Mouse (Mus musculus) heart, postnatal 10 days (tissue): ENCODE results near the gene Pgpep1. TPM values are rescaled to one million over a fixed set of nuclear protein-coding genes. Genes with fewer than 3 reads are reported as not detected.

Experiments
- DNase-seq, 2 experiments: peaks; one replicate each; pipeline ENCODE4 v3.0.0; 2021
- intact Hi-C: fragments of 180-260 bp; cut with DNase I; formaldehyde crosslinking; loops from one replicate; pipeline ENCODE4 v1.15.1; 2025
- total RNA-seq, 2 experiments: library from RNA; stranded (reverse); gene quantifications; 2 replicates each; pipeline ENCODE4 v1.2.3; 2021

Pgpep1 gene
- total RNA-seq, 2 experiments from 2014 or later, result 39.6 to 42.9 TPM

DNA sequence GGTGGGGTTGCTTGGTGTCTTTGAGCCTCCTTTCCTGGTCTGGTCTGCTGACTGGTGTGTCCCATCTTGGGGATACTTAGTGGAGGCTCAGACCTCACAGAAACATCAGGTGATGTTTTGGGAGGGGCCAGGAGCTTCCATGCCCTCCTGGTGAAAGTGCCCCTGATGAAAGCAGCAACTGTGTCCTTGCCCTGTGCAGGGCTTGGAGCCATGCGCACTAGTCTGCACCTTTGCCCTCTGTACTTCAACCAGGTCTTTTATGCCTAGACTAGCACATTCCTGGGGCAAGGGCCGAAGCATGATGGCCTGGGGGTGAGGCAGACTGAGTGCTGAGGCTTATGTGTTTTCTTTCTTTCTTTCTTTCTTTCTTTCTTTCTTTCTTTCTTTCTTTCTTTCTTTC lies 5.4 kb upstream of the Pgpep1 start:
- intact Hi-C loops, result no loop called here
- DNase-seq, result no peak

DNA sequence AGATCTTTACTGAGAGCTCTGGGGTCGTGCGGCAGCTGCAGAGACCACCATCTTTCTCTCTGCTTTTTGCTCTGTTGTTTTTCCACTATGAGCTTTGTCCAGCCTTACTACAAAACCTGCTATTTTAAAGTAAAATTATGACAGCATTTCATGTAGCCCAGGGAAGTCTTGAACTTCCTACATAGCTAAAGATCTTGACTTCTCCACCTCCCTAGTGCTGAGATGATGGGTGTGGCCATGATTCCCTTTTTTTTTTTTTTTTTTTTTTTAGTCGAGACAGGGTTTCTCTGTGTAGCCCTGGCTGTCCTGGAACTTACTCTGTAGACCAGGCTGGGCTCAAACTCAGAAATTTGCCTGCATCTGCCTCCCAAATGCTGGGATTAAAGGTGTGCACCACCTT lies 4.4 kb upstream of the Pgpep1 start:
- DNase-seq, result no peak
- intact Hi-C loops, result no loop called here

DNA sequence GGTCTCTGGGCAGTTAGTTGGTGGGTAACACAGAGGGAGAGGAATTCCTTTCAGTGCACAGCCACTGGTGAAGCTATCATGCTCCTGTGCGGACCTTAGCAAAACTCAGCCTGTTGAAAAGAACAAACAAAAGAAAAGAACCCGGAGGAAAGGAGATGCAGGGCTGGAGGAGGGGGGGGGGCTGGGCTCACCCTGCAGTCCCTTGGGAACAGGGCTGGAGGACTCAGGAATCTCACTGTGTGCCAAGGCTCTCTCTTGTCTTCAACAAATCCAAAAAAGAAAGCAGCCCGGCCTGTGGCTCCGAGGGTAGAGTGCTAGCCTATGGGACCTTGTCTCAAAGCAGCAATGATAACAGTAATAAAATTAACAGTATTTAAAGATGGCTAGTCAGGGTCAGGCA lies 3.5 kb upstream of the Pgpep1 start:
- intact Hi-C loops, result no loop called here
- no peak for DNase-seq

DNA sequence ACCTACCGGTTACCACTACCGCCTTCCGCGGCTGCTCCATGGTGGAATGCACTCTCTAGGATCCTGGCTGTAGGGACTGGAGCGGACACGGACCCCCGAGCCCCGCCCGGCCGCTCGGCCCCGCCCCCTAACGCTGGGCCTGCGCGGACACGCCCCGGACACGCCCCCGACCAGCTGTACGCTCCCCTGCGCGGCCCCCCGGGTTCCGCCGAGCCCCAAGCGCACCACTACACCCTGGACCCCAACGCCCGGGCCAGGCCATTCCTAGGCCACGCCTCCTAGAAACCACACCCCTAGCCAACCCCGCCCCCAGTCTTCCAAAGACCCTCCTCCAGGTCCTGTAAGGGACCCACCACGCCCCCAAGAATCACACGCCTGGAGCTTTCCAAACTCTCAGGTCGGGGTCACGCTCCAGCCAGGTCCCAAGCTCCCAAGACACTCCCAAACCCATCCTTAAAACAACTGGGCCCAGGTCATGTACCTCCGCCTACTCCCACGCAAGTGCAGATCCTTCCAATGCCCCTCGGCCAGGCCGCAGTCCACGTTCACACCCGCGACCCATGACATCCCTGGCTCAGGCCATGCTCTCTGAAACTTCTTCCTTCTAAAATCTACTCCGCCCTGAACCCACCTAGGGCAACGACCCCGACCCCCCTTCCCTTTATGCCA lies 450 bp downstream of the Pgpep1 start:
- peak; percentile 92 to 94 for DNase-seq
- intact Hi-C loops, result no loop called here

DNA sequence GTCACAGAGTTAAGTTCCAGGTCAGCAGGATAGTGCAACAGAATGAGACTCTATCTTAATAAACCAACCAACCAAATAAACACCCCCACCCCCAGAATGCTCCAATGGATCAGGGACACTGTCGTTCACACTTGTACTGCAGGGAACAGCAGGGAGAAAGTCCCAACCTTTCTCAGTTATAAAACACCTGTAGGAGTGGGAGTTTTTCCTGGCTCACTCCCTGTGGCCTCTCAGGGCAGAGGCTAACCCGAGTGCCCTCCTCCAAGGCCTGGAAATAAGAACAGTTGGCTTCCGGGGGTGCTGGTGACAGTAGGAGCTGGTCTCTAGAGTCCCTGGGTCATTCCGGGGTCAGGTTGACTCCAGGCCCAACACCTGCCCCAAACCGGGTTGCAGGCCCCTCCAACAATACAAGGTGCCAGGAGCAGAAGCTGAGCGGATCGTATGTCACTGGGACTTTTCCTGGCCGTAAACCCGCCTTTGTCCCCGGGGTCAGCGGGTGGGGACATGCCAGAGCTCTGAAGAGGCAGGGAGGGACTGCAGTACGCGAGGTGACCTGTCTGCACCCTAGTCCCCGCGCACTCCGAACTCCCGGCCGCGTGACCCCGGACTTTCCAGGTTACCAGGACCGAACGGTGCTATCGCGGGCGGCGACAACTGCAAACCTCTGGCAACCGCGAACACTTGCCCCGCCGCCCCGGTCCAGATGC lies 1.1 kb downstream of the Pgpep1 start:
- intact Hi-C loops, result no loop called here
- no peak for DNase-seq

DNA sequence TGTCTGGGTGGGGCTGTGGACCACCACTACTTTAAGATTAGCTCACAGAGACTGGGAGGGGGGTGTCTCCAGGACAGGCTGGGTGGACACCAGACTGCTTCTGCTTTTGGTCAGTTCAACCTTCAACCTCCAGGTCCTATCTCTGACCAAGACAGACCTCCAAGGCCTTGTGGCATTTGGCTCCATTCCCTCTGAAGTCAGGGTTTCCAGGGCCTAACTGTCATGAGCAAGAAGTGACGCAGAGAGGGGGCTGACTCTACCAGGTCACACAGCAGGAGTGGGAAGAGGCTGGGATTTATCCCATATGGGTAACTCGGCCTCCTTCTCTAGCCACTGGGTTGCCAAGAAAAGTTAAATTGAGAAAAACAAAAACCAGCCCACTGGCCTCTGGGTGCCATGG lies 2.4 kb downstream of the Pgpep1 start:
- no peak for DNase-seq
- intact Hi-C loops, result no loop called here

GRCm38 (mm10) chr8:70657214-70657613 lies 3.0 kb downstream of the Pgpep1 start:
- intact Hi-C loops, result no loop called here

DNA sequence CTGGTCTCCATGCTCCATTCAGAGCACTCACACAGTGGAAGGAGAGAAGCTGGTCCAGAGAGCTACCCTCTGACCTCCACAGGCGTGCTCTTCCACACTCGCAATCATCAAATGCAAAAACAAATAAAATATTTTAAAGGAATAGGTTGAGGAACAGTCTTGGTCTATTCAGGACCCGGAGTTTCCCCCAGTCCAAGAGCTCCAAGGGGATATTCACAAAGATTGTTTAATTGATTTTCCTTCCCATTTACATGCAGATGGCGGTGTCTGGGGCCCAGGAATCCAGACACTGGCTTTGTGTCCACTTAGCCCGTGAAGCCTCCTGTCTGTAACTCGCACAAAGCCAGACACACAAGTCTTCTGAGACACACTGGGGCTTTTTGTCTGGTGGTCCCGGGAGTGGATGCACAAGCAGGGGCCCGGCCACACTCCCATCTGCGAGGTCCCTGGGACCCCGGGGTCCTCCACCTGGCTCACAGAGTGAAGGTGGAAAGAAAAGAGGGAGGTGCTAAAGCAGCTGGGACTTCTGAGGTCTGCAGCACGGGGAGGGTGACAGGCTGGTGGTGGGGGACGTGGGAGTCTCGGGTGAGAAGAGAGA lies 3.9 kb downstream of the Pgpep1 start:
- DNase-seq, result no peak
- intact Hi-C loops, result no loop called here

More at GRCm38 (mm10) chr8:70657214-70657613, 3.0 kb downstream of the Pgpep1 start:
- no peak for DNase-seq

- intact Hi-C loops, result no loop called here
- no peak for DNase-seq
These were observed 4.7 kb downstream of the Pgpep1 start for GRCm38 (mm10) chr8:70655469-70655868.

- DNase-seq, result no peak
- intact Hi-C loops, result loop anchor here (5.0 kb wide), 1 partner anchor 42 kb away; no protein-coding TSS in a partner anchor
These were observed 6.1 kb downstream of the Pgpep1 start for GRCm38 (mm10) chr8:70654121-70654520.

DNA sequence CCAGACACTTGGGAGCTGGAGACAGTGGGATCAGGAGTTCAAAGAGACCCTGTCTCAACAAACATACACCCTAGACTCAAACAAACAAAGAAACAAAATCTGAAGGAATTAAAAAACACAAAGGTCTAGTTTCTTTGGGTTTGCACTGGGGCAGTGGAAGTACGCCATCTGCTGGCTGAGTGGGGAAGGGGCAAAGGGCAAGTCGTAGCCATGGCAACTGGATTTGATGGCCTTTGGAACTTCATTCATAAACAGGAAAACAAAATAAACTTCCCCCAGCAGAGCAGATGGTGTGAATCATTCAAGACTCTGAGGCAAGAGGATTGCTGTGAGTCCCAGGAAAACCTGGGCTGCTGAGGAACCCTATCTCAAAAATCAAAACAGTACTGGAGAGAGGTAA lies 7.0 kb downstream of the Pgpep1 start:
- intact Hi-C loops, result loop anchor here (1.0 to 5.0 kb wide), 2 partner anchors 24 to 41 kb away; no protein-coding TSS in a partner anchor
- peak; percentile 52 to 77 for DNase-seq

GRCm38 (mm10) chr8:70650351-70650750 lies 9.8 kb downstream of the Pgpep1 start:
- no peak for DNase-seq
- intact Hi-C loops, result loop anchor here (5.0 kb wide), 1 partner anchor 38 kb away; no protein-coding TSS in a partner anchor

DNA sequence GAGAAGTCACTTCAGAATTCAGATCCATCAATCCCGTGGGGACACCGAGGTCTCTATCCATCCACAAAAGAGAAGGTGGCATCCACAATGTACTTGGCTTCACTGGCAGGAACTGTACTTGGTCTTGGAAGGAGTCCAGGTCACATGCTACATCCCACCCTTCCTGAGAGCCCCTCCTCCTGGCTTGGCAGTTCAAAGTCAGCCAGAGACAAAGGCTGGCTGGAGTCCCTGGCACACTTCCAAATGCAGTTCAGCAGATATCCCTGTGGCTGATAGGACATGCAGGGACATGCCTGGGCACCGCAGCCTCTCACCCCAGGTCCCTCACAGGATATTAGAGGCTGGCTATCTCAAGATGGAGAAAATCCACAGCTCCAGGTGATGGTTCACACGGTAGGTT lies 10.9 kb downstream of the Pgpep1 start:
- intact Hi-C loops, result no loop called here
- peak; percentile 93 to 94 for DNase-seq

- no peak for DNase-seq
- intact Hi-C loops, result no loop called here
These were observed 11.3 kb downstream of the Pgpep1 start for GRCm38 (mm10) chr8:70648921-70649320.

- no peak for DNase-seq
- intact Hi-C loops, result no loop called here
These were observed 12.1 kb downstream of the Pgpep1 start for GRCm38 (mm10) chr8:70648164-70648442.

DNA sequence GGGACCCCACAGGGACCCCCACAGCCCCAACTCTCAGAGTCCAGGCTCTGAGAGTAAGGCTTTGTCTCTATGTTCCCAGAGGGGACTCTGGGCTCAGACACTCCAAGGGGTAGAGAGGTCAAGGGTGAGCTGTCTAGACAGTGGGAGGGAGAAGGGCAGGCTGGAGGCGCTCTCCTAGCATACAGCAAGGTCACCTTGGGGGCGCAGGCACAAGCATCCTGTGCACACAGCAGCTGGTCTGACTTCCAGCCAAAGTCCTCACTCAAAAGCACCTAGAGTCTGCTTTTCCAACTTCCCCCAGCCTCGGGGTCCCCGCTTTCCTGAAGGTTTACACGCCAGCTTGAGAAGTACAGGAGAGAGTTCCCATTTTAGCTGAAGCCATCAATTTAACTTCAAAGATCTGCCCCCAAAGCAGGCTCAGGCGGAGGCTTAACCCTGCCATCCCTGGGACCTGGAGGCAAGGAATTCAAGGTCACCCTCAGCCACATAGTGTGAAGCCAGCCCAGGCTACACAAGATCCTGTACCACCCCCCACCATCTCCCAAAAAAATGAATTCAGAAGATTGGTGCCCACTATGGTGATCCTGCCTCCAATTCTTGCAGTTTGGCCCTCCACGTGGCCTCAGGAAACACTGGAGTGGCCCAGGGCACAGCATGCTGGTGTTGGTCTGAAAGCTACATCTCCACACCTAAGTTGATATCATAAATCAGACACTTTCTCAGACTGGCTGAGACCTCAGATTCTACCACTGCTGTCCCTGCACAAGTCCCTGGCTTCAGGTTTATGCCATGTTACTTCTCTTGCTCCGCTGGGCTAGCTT lies 12.6 kb downstream of the Pgpep1 start:
- intact Hi-C loops, result no loop called here
- DNase-seq, result peak; percentile 58 to 68

DNA sequence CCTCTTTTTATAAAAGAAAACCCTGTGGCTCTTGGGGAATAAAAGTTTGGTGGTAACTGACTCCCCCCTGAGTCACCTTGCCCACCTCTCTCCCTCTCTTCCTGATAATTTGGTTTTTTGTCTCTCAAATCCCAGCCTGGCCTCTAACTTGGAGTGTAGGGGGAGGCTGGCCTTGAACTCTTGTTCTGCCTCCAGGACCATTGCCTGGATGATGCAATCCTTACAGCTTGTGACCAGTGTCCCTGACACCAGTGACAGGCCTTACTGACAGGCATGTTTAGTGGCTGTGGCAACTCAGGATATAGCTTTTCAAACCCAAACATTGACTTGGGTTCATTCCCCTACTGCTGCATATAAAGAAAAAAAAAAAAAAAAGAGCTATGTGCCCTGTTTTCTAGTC lies 13.4 kb downstream of the Pgpep1 start:
- intact Hi-C loops, result no loop called here
- no peak for DNase-seq

DNA sequence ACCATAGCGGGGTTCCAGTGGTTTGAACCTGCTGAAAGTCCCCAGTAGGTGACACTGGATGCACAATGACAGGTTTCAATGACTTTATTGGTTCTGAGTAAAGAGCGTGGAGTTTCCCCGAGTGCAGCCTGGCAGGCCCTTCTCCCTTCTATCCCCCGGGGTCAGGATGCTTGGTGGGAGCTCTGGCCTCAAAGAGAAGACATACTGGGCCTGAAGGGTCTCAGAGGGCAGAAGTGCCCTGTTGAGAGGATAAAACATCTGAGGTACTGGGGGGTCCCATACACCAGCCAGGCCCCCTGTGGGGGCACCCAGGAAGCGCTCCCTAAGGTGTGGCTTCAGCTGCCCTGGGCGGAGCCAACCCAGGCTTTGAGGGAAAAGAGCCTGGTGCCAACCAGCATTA lies 13.8 kb downstream of the Pgpep1 start:
- no peak for DNase-seq
- intact Hi-C loops, result no loop called here

DNA sequence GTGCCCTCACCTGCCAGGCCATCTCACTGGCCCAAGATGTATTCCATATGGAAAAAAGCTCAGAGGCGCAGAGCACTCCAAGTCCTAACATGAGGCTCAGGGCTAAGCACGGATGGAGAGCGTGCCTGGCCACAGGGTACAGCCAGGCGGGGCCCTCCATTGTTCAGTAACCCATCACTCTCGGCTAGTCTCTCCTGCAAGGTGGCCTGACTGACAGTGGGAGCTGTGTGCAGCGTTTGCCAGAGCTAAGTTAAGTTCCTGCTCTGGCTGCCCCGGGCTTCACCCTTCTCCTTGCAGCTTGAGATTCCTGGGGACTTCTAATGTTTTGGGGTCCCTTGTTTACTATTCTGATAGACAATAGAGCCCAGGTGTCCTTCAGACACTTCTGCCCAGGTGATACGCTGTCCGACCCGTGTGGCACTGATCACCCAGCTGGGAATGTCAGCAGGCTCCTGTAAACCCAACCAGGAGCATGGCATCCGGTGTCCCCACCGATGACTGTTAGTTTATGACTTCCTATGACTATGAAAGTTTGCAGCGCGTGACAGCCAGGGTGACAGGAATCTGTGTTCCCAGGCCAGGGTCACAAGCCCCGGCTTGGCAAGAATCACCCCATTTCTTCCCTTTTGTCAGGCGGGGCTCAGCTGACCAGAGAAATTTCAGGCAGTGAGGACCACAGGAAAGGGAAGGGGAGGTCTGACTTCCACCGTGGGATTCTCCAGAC lies 14.5 kb downstream of the Pgpep1 start:
- peak; percentile 43 to 53 for DNase-seq
- intact Hi-C loops, result no loop called here

DNA sequence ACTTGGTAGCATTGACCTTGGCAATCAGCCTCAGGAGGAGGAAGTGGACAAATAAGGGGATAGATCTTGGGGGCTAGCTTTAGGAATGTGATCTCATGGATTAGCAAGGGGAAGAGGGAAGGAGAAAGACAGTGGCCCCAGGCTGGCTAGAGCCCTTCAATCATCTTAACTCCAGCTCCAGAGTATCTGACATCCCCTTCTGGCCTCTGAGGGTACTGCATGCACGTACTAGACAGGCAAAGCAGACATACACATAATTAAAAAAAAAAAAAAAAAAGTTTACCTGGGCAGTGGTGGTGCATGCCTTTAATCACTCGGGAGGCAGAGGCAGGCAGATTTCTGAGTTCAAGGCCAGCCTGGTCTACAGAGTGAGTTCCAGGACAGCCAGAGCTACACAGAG lies 16.1 kb downstream of the Pgpep1 start:
- peak in 1 of 2 experiments; percentile 45 for DNase-seq
- intact Hi-C loops, result no loop called here

DNA sequence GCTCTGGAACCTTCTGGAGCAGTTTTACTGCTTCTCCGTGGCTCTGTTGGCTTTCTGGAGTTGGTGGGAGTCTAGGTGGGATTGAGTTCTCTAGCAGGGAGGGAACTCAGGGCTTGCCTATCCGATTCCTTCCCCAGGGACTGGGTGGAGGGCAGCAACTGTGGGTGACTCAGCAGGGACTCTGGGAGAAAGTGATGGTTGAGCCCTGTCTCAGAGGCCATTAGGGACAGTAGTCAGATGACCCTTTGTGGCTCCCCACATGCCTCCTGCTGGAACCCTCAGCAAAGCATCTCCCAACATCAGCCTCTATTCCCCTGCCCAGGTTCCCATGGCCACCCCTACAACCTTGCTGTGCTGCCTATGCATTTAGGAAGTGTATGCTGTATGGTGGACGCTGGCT lies 17.2 kb downstream of the Pgpep1 start:
- intact Hi-C loops, result no loop called here
- DNase-seq, result no peak
